Mouse (Mus musculus) 3134 (cell line): Measurements from ENCODE around the gene Cacna1g.

Source experiments
- DNase-seq: peaks from one replicate; pipeline ENCODE4 v3.0.0-alpha.2; 2011; ENCODE audit warnings: low spot score; ENCODE audit not compliant: insufficient read length; ENCODE audit errors: extremely low read depth

The Cacna1g gene

DNA sequence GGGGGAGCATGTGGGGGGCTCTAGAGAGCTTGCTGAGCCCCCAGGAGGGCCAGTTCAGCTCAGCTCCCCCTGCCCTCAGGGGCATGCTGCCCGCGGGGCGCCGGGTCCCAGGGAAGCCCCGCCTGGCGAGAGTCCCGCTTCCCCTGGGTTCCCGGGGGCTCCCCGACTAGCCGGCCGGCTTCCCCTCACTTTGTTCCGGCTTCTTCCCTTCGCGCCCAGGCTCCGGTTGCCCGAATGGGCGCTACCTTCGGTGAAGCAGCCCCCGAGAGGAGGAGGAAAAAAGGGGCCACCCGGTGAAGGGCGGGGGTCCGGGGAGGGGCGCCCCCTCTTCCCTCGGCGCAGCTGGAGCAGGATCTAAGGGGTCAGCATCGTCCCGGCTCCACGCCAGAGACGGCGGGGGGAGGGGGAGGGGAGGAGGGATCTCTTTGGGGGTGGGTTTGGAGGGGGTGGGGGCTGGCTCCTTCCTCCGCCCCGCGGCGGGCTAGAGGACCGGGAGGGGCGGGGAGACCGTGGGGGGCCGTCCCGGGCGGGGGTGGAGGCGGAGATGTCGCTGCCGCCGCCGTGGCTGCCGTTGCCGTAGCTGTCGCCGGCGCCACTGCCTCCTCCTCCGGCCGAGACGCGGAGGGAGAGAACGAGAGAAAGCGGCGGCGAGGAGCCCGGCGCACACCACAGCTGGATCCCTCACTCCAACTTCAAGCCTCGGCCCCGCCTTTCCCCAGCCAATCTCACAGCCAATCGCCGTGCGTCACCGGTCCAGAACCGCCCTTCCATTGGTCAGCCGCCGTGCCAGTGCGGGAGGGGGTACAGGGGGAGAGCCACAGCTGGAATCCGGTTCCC lies at the start of gene Cacna1g:
Gene Cacna1g, minus strand, starts transcription at position 492 of the 837 bp plus-strand sequence.
- peak; percentile 79 for DNase-seq

GRCm38 (mm10) chr11:94521219-94521843 lies 47.3 kb upstream of the Cacna1g start, which contains the start of gene Mycbpap:
Gene Mycbpap, minus strand, starts transcription at chr11:94521742.
- DNase-seq = no peak

GRCm38 (mm10) chr11:94513452-94513851 lies 39.5 kb upstream of the Cacna1g start:
- no peak for DNase-seq

DNA sequence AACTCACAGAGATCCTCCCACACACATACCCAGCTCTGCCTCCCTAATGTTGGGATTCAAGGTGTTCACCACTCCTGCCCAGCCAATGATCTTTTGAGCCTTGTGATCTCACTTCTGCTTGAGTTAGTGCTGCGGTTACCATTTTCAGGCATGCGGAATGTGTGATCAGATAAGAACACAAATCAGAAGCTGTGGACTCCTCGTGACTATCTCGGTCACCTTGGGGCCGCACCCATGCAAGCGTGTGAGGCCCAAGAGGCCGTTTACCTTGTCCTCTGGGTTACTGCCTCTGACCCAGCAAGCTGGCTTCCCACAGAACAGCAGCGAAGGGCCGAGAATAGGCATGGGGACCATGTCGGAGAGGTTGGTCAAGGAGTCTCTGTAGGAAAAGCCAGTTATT lies 35.0 kb upstream of the Cacna1g start:
- no peak for DNase-seq

DNA sequence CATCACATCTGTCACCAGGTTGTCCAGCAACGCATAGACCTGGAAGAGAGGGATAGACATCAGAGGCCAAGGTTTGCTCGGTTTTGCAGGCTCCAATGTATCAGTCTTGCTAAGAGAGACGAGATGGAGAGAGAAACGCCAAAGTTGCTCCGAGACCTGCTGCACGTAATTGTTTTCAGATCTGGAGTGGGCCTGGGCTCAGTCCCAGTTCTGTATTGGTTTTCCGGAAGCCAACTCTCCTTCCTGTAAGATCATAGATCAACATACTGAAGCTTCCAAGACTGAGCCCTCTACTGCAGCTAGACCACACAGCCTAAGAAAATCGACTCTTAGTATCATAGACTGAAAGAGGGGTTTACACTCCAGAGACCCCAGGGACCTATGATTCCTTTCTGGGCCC lies 27.5 kb upstream of the Cacna1g start:
- DNase-seq = no peak

- no peak for DNase-seq
These were observed 26.4 kb upstream of the Cacna1g start for GRCm38 (mm10) chr11:94500362-94500761.

GRCm38 (mm10) chr11:94499661-94500152 lies 25.7 kb upstream of the Cacna1g start, which contains the start of gene Epn3:
Gene Epn3, minus strand, starts transcription at chr11:94499974.
- DNase-seq = no peak

GRCm38 (mm10) chr11:94499035-94499434 lies 25.0 kb upstream of the Cacna1g start:
- DNase-seq = no peak

GRCm38 (mm10) chr11:94498093-94498996 lies 24.3 kb upstream of the Cacna1g start:
- peak; percentile 82 for DNase-seq

DNA sequence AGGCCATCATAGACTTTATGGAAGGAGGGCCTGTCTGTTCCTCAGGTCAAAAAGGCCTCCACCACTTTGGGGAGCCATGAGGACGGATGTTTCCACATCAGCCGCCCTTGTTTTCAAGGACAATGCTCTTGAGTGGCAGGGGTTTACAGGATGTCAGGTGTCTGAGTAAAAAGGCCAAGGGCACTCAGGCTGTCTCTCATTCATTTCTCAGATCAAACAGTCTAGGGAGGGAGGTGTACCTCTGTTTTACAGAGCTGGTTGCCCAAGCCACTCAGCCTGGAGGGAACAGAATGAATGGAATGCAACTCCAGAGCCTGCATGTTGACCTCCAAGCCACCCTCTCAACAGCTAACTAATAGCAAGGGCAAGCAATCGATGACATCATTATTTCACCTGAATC lies 21.4 kb upstream of the Cacna1g start:
- DNase-seq = no peak

- no peak for DNase-seq
These were observed 17.7 kb upstream of the Cacna1g start for GRCm38 (mm10) chr11:94491749-94492099.

GRCm38 (mm10) chr11:94491035-94491748 lies 17.2 kb upstream of the Cacna1g start:
- no peak for DNase-seq

DNA sequence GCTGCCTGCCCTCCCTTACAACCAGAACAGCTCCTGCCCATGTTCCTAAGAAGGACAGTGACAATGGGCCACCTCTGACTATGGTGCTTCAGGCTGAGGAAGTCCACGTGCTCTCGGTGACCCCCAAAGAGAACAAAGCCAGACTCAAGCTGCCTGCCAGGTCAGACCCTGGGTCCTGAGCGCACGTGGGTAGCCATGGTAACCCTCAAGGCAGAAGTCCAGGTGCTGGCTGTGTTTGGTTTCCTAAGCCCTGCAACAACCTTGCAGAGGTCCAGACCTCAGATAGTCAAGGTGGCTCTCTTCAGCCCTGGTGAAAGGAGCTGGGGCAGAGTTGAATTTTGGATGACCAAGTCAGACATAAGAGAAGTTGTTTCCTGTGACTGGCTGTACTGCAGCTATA lies 15.7 kb upstream of the Cacna1g start:
- no peak for DNase-seq

DNA sequence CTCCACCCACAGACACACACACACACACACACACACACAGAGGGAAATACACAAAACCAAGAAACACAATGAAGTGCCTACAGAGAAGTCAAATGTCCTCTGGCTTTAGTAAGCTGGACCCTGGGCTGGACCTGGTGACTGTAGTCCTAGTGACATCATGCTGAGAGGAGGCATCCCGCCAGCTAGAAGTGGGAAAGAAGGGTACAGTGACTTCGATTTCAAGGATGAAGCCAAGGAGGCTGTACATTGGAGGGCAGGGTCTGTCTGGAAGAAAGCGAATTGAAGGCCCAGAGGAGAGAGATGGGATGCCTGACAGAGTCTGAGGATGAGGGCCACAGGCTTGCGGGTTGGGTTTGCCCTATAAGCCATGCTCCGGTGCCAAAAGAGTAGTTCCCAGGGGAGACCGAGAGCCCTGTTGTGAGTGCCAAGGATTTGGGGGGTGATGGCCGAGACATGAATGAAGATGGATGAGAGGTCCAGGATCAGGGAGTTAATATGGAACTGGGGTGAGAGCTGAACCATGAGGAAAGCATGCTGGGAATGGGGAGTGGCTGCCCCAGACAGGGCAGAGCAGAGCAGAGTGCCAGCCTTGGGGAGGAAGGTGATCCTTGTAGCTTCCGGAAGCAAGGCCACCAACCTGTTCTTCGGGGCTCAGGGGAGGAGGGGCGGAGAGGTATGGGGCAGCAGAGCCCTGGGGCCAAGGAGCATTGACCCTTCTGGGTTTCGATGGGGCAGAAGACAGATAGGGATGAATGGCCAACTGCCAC lies 15.0 kb upstream of the Cacna1g start:
- DNase-seq = no peak

- DNase-seq = peak; percentile 63
These were observed 12.0 kb upstream of the Cacna1g start, which contains the start of gene Spata20 for GRCm38 (mm10) chr11:94486001-94486400. Gene Spata20, minus strand, starts transcription at chr11:94486179.

- DNase-seq = no peak
These were observed 11.2 kb upstream of the Cacna1g start for GRCm38 (mm10) chr11:94485223-94485622.

DNA sequence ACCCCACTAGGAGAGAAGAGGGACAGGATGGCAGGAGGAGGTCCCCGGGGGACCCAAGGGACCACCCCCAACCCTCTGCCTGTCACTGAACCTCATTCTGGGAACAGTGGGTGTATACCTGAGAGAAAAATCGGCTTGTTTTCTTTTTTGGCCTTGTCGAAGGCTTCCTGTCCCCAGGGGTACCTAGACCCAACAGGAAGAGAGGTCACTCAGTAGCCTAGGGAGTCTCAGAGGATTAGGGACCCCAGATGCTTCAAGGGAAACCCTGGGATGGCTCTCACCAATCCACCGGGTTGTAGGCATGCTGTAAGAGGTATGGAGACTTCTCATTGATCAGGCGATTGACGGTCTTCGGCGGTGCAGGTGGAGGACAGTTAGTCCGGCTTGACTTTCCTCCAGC lies 10.6 kb upstream of the Cacna1g start:
- no peak for DNase-seq

- DNase-seq = no peak
These were observed 9.9 kb upstream of the Cacna1g start for GRCm38 (mm10) chr11:94483921-94484320.

GRCm38 (mm10) chr11:94483436-94483835 lies 9.4 kb upstream of the Cacna1g start:
- DNase-seq = no peak
